Mouse (Mus musculus): ENCODE results near the gene Pik3ap1. TPM values are rescaled to one million over a fixed set of nuclear protein-coding genes. Genes with fewer than 3 reads are reported as not detected.
"Not testable (repeated sequence)": the region's sequence is repeated elsewhere in the genome, so short reads cannot be mapped to it uniquely, and the experiment has no call there.

The Pik3ap1 gene
- polyA plus RNA-seq (2015; fragmentation: Nextera tagmentation; extraction: Ambion mirVana): 1.9 and 2.0 TPM in 2 replicates

DNA sequence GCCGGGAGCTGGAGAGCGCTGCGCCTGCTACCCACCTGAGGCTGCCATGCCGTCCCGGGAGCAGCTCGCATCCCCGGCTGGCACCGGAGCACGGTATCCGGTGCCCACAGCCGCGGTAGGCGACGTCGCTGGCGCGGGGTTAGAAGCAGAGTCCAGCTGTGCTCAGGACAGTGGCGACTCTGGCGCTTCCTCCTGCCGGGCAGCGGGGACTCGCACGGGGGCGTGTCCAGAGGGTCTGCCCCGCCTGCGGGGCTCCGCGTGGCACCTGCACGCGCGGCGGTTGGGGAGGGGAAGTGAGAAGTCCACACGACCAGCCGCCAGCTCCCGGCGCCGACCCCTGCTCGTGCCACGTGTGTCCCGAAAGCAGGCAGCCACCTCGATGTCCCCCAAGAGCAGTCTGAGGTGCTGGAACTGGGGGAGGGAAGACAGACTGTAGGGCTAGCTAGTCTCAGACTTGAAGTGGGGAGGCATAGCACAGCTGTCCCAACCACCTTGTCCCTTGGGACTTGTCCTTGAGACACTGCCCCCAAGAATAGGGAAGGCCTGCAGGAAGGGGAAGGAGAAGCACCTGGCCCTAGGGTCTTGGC is at the start of gene Pik3ap1:
Gene Pik3ap1, minus strand, starts transcription at position 181 of the 587 bp plus-strand sequence.
- Histone ChIP-seq H3K9me3 (ENCODE audit: control insufficient read depth, low read length) (no peaks in the 10 kb centered on the region), H3K27me3 (replicated peaks; ENCODE audit: control insufficient read depth, insufficient read depth, low read length) (no peaks in the 10 kb centered on the region), H3K4me1 (replicated peaks; ENCODE audit: control insufficient read depth, insufficient read depth, low read length) (peaks cover 10% of the 10 kb centered on the region), H3K36me3 (ENCODE audit: control insufficient read depth, insufficient read depth) (no peaks in the 10 kb centered on the region), H3K4me3 (replicated peaks; ENCODE audit: low read length) (peak within 1 kb of the TSS; percentile 48), H3K9ac (replicated peaks; ENCODE audit: low read depth, low read length) (peak within 1 kb of the TSS; percentile 40), H3K27ac (ENCODE audit: low read length) (no peak within 1 kb of the TSS), H3K4me2 (ENCODE audit: low read length) (peak within 1 kb of the TSS; percentile 83)
- WGBS: 1% methylated on average over 41 of the region's 41 CpGs
- no peak for ATAC-seq

GRCm38 (mm10) chr19:41431512-41432164 is 46.7 kb upstream of the Pik3ap1 start:
- H3K9ac ChIP-seq (replicated peaks; ENCODE audit: low read depth, low read length); H3K36me3 ChIP-seq (ENCODE audit: control insufficient read depth, insufficient read depth); H3K27ac ChIP-seq (ENCODE audit: low read length); ATAC-seq; H3K4me3 ChIP-seq (replicated peaks; ENCODE audit: low read length); H3K27me3 ChIP-seq (replicated peaks; ENCODE audit: control insufficient read depth, insufficient read depth, low read length); H3K9me3 ChIP-seq (ENCODE audit: control insufficient read depth, low read length); H3K4me1 ChIP-seq (replicated peaks; ENCODE audit: control insufficient read depth, insufficient read depth, low read length); H3K4me2 ChIP-seq (ENCODE audit: low read length): not testable (repeated sequence)
- WGBS: no CpG with 5 or more reads among the region's 6 CpGs

DNA sequence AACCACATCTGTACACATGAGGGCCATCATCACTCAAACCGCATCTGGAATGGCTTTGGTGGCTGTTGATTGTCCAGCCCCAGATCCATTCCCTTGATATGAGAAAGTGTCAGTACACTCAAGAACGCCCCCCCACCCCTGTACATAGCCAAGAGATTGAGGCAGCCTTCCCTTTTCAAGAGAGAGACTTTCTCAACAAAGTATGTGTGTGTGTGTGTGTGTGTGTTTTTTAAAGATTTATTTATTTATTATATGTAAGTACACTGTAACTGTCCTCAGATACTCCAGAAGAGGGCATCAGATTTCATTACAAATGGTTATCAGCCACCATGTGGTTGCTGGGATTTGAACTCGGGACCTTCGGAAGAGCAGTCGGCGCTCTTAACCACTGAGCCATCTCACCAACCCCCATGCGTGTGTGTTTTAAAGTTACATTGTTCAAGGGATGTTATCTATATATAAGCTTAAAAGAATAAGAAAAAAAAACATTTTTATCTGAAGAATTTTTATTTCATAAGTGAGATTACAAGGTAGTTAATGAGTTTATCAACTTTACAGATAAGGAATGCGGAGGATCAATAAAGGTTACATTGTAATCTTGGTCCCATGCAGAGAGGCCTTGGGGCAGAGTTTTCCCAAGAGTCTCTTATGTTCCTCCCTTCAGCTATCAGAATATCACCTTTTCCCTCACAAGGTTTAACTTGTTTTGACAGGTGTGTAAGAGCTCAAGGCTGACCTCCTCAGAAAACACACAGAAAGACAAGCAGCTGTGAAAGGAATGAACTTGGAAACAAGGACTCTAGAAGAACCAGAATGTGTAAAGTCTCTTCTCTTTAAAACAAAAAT is 41.2 kb upstream of the Pik3ap1 start:
- not testable (repeated sequence) for H3K4me3 ChIP-seq (replicated peaks; ENCODE audit: low read length); H3K9me3 ChIP-seq (ENCODE audit: control insufficient read depth, low read length); H3K27me3 ChIP-seq (replicated peaks; ENCODE audit: control insufficient read depth, insufficient read depth, low read length); H3K27ac ChIP-seq (ENCODE audit: low read length); H3K4me2 ChIP-seq (ENCODE audit: low read length); H3K36me3 ChIP-seq (ENCODE audit: control insufficient read depth, insufficient read depth); H3K9ac ChIP-seq (replicated peaks; ENCODE audit: low read depth, low read length); H3K4me1 ChIP-seq (replicated peaks; ENCODE audit: control insufficient read depth, insufficient read depth, low read length); ATAC-seq
- WGBS: no CpG with 5 or more reads among the region's 8 CpGs

DNA sequence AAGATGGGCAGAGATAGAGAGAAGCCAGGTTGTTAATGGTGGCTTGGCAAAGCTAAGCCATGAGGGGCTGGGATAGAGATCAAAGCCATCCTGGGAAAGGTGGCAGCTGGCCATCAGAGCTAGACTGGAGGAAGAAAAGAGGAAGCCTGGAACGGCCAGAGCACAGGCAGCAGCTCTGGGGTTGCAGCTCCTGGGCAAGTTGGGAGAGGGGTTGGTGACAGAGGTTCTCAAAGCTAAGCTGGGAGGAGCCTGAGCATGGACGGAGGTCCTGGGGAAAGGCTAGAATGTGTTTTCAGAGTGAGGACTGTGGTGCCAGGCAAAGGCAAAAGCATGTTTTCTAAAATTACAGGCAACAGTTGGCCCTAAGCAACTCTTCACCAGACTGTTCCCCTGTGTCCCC is 36.4 kb upstream of the Pik3ap1 start:
- Histone ChIP-seq H3K4me1 (replicated peaks; ENCODE audit: control insufficient read depth, insufficient read depth, low read length) (no peaks in the 10 kb centered on the region), H3K4me2 (ENCODE audit: low read length) (no peak overlapping the region), H3K36me3 (ENCODE audit: control insufficient read depth, insufficient read depth) (no peaks in the 10 kb centered on the region), H3K27ac (ENCODE audit: low read length) (no peak overlapping the region), H3K4me3 (replicated peaks; ENCODE audit: low read length) (no peak overlapping the region), H3K9me3 (ENCODE audit: control insufficient read depth, low read length) (peaks cover 4% of the 10 kb centered on the region; the same call in 1 of the 2 replicates), H3K27me3 (replicated peaks; ENCODE audit: control insufficient read depth, insufficient read depth, low read length) (no peaks in the 10 kb centered on the region), H3K9ac (replicated peaks; ENCODE audit: low read depth, low read length) (no peak overlapping the region)
- ATAC-seq: no peak
- 65% methylated on average over 2 of the region's 2 CpGs for WGBS

DNA sequence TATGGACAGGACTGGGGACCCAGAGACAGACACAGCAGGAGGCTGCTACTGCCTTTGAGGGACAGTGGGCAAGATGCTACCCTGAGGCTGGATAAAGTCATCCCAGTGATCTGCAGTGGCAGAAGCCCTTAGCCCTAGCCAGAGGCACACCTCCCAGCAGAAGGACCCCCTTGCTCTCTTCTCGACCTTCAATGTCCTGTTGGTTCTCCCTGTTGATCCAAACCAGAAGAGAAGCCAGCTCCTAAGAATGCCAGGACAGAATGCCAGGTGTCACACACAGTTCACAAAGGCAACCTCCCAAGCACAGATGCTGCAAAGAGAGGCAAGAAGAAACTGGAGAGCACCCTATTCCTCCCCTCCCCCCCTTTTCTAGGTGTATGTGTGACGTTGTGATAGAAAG is 33.9 kb upstream of the Pik3ap1 start:
- Histone ChIP-seq H3K4me3 (replicated peaks; ENCODE audit: low read length) (no peak overlapping the region), H3K9ac (replicated peaks; ENCODE audit: low read depth, low read length) (no peak overlapping the region), H3K4me1 (replicated peaks; ENCODE audit: control insufficient read depth, insufficient read depth, low read length) (no peaks in the 10 kb centered on the region), H3K4me2 (ENCODE audit: low read length) (no peak overlapping the region), H3K36me3 (ENCODE audit: control insufficient read depth, insufficient read depth) (no peaks in the 10 kb centered on the region), H3K27me3 (replicated peaks; ENCODE audit: control insufficient read depth, insufficient read depth, low read length) (no peaks in the 10 kb centered on the region), H3K27ac (ENCODE audit: low read length) (no peak overlapping the region), H3K9me3 (ENCODE audit: control insufficient read depth, low read length) (peaks cover 2% of the 10 kb centered on the region; the same call in 1 of the 2 replicates)
- WGBS: 84% methylated on average over 2 of the region's 2 CpGs
- no peak for ATAC-seq

- H3K9ac ChIP-seq (replicated peaks; ENCODE audit: low read depth, low read length): no peak overlapping the region
- WGBS: 29% methylated on average over 5 of the region's 5 CpGs
- H3K27ac ChIP-seq (ENCODE audit: low read length): no peak overlapping the region
- H3K4me1 ChIP-seq (replicated peaks; ENCODE audit: control insufficient read depth, insufficient read depth, low read length): no peaks in the 10 kb centered on the region
- no peaks in the 10 kb centered on the region for H3K9me3 ChIP-seq (ENCODE audit: control insufficient read depth, low read length)
- H3K4me2 ChIP-seq (ENCODE audit: low read length): no peak overlapping the region
- no peaks in the 10 kb centered on the region for H3K27me3 ChIP-seq (replicated peaks; ENCODE audit: control insufficient read depth, insufficient read depth, low read length)
- no peak overlapping the region for H3K4me3 ChIP-seq (replicated peaks; ENCODE audit: low read length)
- no peaks in the 10 kb centered on the region for H3K36me3 ChIP-seq (ENCODE audit: control insufficient read depth, insufficient read depth)
- ATAC-seq: no peak
Observed at GRCm38 (mm10) chr19:41417995-41418394, 33.1 kb upstream of the Pik3ap1 start.

DNA sequence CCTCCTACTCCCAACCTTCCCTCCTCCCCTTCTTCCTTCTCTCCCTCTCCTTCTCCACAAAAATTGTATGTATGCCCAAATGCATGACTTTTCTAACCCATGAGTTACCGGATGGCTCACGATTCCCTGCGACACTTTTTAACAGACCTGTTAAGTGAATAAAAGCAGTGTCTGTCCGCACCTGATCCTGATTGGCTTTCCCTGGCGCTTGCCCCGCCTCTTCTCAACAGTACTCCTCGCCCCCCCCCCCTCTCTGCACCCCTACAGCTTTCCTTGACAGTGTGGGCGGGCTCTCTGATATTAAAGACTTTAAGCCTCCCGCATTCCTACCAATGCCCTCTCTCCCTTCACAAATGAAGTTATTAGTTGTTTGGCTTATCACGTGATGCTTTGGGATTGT is 31.3 kb upstream of the Pik3ap1 start:
- Histone ChIP-seq H3K4me3 (replicated peaks; ENCODE audit: low read length) (no peak overlapping the region), H3K27ac (ENCODE audit: low read length) (no peak overlapping the region), H3K36me3 (ENCODE audit: control insufficient read depth, insufficient read depth) (no peaks in the 10 kb centered on the region), H3K9me3 (ENCODE audit: control insufficient read depth, low read length) (no peaks in the 10 kb centered on the region), H3K4me1 (replicated peaks; ENCODE audit: control insufficient read depth, insufficient read depth, low read length) (no peaks in the 10 kb centered on the region), H3K27me3 (replicated peaks; ENCODE audit: control insufficient read depth, insufficient read depth, low read length) (no peaks in the 10 kb centered on the region), H3K9ac (replicated peaks; ENCODE audit: low read depth, low read length) (no peak overlapping the region), H3K4me2 (ENCODE audit: low read length) (no peak overlapping the region)
- no peak for ATAC-seq
- WGBS: 42% methylated on average over 10 of the region's 10 CpGs

DNA sequence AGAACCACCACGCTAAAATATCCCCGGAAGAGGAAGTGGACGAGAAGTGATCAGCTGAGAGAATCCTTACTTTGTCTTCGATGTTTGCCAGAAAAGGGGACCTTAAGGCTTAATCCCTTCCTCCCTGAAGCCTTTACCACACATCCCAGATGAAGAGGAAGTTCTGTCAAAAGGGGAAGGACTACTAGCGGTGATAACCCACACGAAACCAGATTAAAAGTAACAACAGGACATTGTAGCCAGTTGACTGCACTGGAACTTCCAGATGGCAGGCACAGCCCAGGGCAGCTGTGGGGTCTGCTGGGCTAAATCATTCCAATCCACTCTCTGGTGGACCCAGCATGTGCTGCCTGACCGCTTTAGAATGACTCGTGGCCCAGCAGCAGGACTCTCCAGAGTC is 17.7 kb upstream of the Pik3ap1 start:
- Histone ChIP-seq H3K27ac (ENCODE audit: low read length) (no peak overlapping the region), H3K9me3 (ENCODE audit: control insufficient read depth, low read length) (no peaks in the 10 kb centered on the region), H3K4me2 (ENCODE audit: low read length) (no peak overlapping the region), H3K4me3 (replicated peaks; ENCODE audit: low read length) (no peak overlapping the region), H3K4me1 (replicated peaks; ENCODE audit: control insufficient read depth, insufficient read depth, low read length) (no peaks in the 10 kb centered on the region), H3K36me3 (ENCODE audit: control insufficient read depth, insufficient read depth) (no peaks in the 10 kb centered on the region), H3K27me3 (replicated peaks; ENCODE audit: control insufficient read depth, insufficient read depth, low read length) (no peaks in the 10 kb centered on the region), H3K9ac (replicated peaks; ENCODE audit: low read depth, low read length) (no peak overlapping the region)
- no peak for ATAC-seq
- 90% methylated on average over 8 of the region's 8 CpGs for WGBS

GRCm38 (mm10) chr19:41390856-41391255 is 6.0 kb upstream of the Pik3ap1 start:
- Histone ChIP-seq H3K27ac (ENCODE audit: low read length) (no peak overlapping the region), H3K27me3 (replicated peaks; ENCODE audit: control insufficient read depth, insufficient read depth, low read length) (no peaks in the 10 kb centered on the region), H3K36me3 (ENCODE audit: control insufficient read depth, insufficient read depth) (no peaks in the 10 kb centered on the region), H3K4me2 (ENCODE audit: low read length) (no peak overlapping the region), H3K4me3 (replicated peaks; ENCODE audit: low read length) (no peak overlapping the region), H3K4me1 (replicated peaks; ENCODE audit: control insufficient read depth, insufficient read depth, low read length) (peaks cover 5% of the 10 kb centered on the region), H3K9ac (replicated peaks; ENCODE audit: low read depth, low read length) (no peak overlapping the region), H3K9me3 (ENCODE audit: control insufficient read depth, low read length) (no peaks in the 10 kb centered on the region)
- 86% methylated on average over 8 of the region's 8 CpGs for WGBS
- no peak for ATAC-seq

Data from forebrain, embryonic 16.5 days (tissue).